Comparison of ENCODE assay signal across 18 mouse cellular contexts in genomic region chr11:50203302-50203827, GRCm38 (mm10).
"Had no signal": no experiment of that assay in that cellular context is flagged by ENCODE, and none has a peak within 500 bp of the region (broad histone marks: within the 10 kb centered on the region; RNA-seq: fewer than 3 reads in every experiment).

No protein-coding gene starts in this region.

- ATAC-seq: lung, postnatal 0 days; midbrain, embryonic 15.5 days had no signal

- H3K4me1 ChIP-seq: limb, embryonic 10.5 days; limb, embryonic 13.5 days; midbrain, embryonic 12.5 days; stomach, embryonic 15.5 days had no signal

- H3K4me3 ChIP-seq: limb, embryonic 10.5 days; limb, embryonic 13.5 days; midbrain, embryonic 12.5 days; midbrain, embryonic 15.5 days; neural tube, embryonic 13.5 days; stomach, embryonic 15.5 days had no signal

- H3K27me3 ChIP-seq: limb, embryonic 13.5 days; midbrain, embryonic 12.5 days; midbrain, embryonic 15.5 days; neural tube, embryonic 13.5 days; stomach, embryonic 15.5 days had no signal

- DNase-seq: kidney, adult 18-20 months; kidney, adult 9 months; kidney, postnatal 14 days; kidney, postnatal 4 days; lung, embryonic 14.5 days; retina, postnatal 1 day; right cerebral cortex, postnatal 25 days; spleen, adult 18-20 months; thymus, postnatal 25 days had no signal

- H3K4me2 ChIP-seq: limb, embryonic 13.5 days; lung, embryonic 14.5 days; midbrain, embryonic 12.5 days; midbrain, embryonic 15.5 days; neural tube, embryonic 13.5 days; stomach, embryonic 15.5 days had no signal

- H3K9ac ChIP-seq: limb, embryonic 13.5 days; liver, embryonic 14.5 days; lung, embryonic 14.5 days; midbrain, embryonic 12.5 days; midbrain, embryonic 15.5 days; neural tube, embryonic 13.5 days; stomach, embryonic 15.5 days had no signal

- H3K9me3 ChIP-seq: limb, embryonic 10.5 days; limb, embryonic 13.5 days; midbrain, embryonic 12.5 days; midbrain, embryonic 15.5 days; neural tube, embryonic 13.5 days; stomach, embryonic 15.5 days had no signal

- H3K27ac ChIP-seq: limb, embryonic 10.5 days; limb, embryonic 13.5 days; liver, embryonic 14.5 days; macrophage; midbrain, embryonic 12.5 days; midbrain, embryonic 15.5 days; neural tube, embryonic 13.5 days; stomach, embryonic 15.5 days had no signal
